Mouse (Mus musculus): Measurements from ENCODE around the gene Tmbim6. TPM values are rescaled to one million over a fixed set of nuclear protein-coding genes. Genes with fewer than 3 reads are reported as not detected.

The Tmbim6 gene
- polyA plus RNA-seq, 1 experiment from 2014 or later, result 233 TPM

GRCm38 (mm10) chr15:99431504-99431903, 38.8 kb downstream of the Tmbim6 start:
- WGBS (ENCODE audit: insufficient replicate concordance), result 50% methylated on average over 7 of the region's 7 CpGs
- Histone ChIP-seq H3K4me1 (ENCODE audit: control insufficient read depth, insufficient read depth, low read length) (peaks cover 59% of the 10 kb centered on the region), H3K9me3 (replicated peaks; ENCODE audit: control insufficient read depth, low read length) (no peaks in the 10 kb centered on the region), H3K4me2 (no peak overlapping the region), H3K36me3 (ENCODE audit: control insufficient read depth, insufficient read depth, low read length) (peaks cover 17% of the 10 kb centered on the region), H3K4me3 (ENCODE audit: low read depth, low read length) (no peak overlapping the region), H3K9ac (ENCODE audit: low read depth, low read length) (no peak overlapping the region), H3K27me3 (ENCODE audit: control insufficient read depth, insufficient read depth, low read length) (no peaks in the 10 kb centered on the region), H3K27ac (ENCODE audit: low read depth, low read length) (no peak overlapping the region)
- no peak for ATAC-seq (replicated peaks; ENCODE audit: insufficient number of reproducible peaks, low FRiP score, low TSS enrichment)

DNA sequence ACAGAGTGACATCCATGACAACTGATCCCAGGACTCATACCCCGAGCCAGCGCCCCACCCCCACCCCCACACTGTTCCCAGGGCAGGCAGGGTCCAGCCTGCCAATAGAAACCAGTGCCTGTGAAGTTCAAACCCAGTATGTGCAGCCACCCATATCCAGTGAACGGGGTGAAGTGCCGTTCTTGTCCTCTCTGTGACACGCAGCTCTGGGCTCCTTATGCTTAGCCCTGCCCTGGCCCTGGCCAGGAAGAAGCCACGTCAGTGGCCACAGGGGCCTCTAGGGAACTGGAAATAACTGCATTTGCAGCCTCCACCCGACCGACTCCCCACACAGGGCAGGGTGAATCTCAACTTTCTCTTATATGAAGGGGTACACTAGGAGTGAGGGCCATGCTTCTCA, 39.3 kb downstream of the Tmbim6 start:
- WGBS (ENCODE audit: insufficient replicate concordance), result 49% methylated on average over 8 of the region's 8 CpGs
- ATAC-seq (replicated peaks; ENCODE audit: insufficient number of reproducible peaks, low FRiP score, low TSS enrichment), result no peak
- H3K4me3 ChIP-seq (ENCODE audit: low read depth, low read length), result no peak overlapping the region
- peaks cover 12% of the 10 kb centered on the region for H3K36me3 ChIP-seq (ENCODE audit: control insufficient read depth, insufficient read depth, low read length)
- H3K4me2 ChIP-seq, result no peak overlapping the region
- H3K27ac ChIP-seq (ENCODE audit: low read depth, low read length), result no peak overlapping the region
- H3K9ac ChIP-seq (ENCODE audit: low read depth, low read length), result no peak overlapping the region
- H3K27me3 ChIP-seq (ENCODE audit: control insufficient read depth, insufficient read depth, low read length), result no peaks in the 10 kb centered on the region
- H3K9me3 ChIP-seq (replicated peaks; ENCODE audit: control insufficient read depth, low read length), result no peaks in the 10 kb centered on the region
- H3K4me1 ChIP-seq (ENCODE audit: control insufficient read depth, insufficient read depth, low read length), result peaks cover 59% of the 10 kb centered on the region

GRCm38 (mm10) chr15:99433081-99433718, 40.5 kb downstream of the Tmbim6 start:
- H3K4me2 ChIP-seq, result no peak overlapping the region
- H3K9me3 ChIP-seq (replicated peaks; ENCODE audit: control insufficient read depth, low read length), result no peaks in the 10 kb centered on the region
- H3K4me1 ChIP-seq (ENCODE audit: control insufficient read depth, insufficient read depth, low read length), result peaks cover 59% of the 10 kb centered on the region
- no peak overlapping the region for H3K9ac ChIP-seq (ENCODE audit: low read depth, low read length)
- no peak overlapping the region for H3K4me3 ChIP-seq (ENCODE audit: low read depth, low read length)
- ATAC-seq (replicated peaks; ENCODE audit: insufficient number of reproducible peaks, low FRiP score, low TSS enrichment), result no peak
- no peak overlapping the region for H3K27ac ChIP-seq (ENCODE audit: low read depth, low read length)
- no peaks in the 10 kb centered on the region for H3K27me3 ChIP-seq (ENCODE audit: control insufficient read depth, insufficient read depth, low read length)
- 85% methylated on average over 16 of the region's 16 CpGs for whole genome bisulfite sequencing (ENCODE audit: insufficient replicate concordance)
- H3K36me3 ChIP-seq (ENCODE audit: control insufficient read depth, insufficient read depth, low read length), result peaks cover 6% of the 10 kb centered on the region

DNA sequence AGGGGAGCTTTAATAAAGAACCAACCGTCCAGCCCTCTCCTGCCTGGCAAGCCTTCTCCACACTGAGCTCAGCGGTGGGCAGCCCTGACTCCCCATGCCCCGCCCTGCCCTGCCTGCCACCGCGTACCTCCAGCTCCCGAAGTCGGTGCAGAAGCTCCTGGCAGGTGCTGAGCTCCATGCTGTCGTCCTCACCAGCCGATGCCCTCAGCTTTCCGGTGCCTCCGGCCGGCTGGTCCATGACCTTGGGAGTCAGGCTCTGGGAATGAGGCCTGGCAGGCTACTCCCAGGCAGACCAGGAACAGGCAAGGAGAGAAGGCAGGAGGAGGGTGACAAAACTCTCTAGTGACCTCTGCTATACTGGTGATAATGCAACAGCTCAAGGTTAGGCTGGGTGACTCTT, 41.2 kb downstream of the Tmbim6 start:
- no peaks in the 10 kb centered on the region for H3K27me3 ChIP-seq (ENCODE audit: control insufficient read depth, insufficient read depth, low read length)
- 72% methylated on average over 12 of the region's 12 CpGs for WGBS (ENCODE audit: insufficient replicate concordance)
- no peak overlapping the region for H3K4me2 ChIP-seq
- peaks cover 55% of the 10 kb centered on the region for H3K4me1 ChIP-seq (ENCODE audit: control insufficient read depth, insufficient read depth, low read length)
- no peak overlapping the region for H3K4me3 ChIP-seq (ENCODE audit: low read depth, low read length)
- H3K36me3 ChIP-seq (ENCODE audit: control insufficient read depth, insufficient read depth, low read length), result peaks cover 2% of the 10 kb centered on the region
- no peak overlapping the region for H3K27ac ChIP-seq (ENCODE audit: low read depth, low read length)
- H3K9me3 ChIP-seq (replicated peaks; ENCODE audit: control insufficient read depth, low read length), result no peaks in the 10 kb centered on the region
- no peak overlapping the region; the same call in 1 of the 2 replicates for H3K9ac ChIP-seq (ENCODE audit: low read depth, low read length)
- no peak for ATAC-seq (replicated peaks; ENCODE audit: insufficient number of reproducible peaks, low FRiP score, low TSS enrichment)

DNA sequence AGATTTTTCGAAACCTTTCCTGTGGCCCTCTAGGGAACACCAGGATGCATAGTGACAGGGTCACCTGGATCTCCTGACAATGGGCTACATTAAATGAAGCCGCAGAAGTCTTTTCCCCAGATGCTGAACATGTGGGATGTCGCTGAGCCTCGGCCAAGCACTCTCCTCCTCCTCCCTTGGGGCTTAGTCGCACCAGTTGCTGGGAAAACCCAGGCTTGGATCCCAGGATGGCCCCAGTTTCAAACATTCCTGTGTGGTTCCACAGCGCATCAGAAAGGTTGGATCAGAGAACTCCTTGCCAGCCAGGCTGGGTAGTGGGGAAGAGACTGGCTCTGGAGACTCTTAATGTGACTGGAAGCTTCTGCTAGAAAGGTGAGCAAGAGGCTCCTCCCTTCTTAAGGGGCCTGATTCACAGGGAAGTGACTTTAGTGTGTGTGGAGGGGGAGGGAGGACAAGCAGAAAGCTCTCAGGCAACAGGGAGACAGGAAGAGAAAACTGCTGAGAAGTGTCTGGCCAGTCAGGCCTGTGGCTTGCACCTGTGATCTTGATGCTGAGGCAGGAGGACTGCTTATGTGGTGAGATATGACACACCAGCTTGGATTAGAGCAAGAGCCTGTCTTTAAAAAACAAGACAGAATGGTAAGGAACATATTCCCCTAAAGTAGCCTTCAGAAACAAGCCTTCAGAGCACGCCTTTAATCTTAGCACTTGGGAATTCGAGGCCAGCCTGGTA, 46.5 kb downstream of the Tmbim6 start:
- no peak overlapping the region for H3K4me2 ChIP-seq
- H3K9me3 ChIP-seq (replicated peaks; ENCODE audit: control insufficient read depth, low read length), result no peaks in the 10 kb centered on the region
- no peak for ATAC-seq (replicated peaks; ENCODE audit: insufficient number of reproducible peaks, low FRiP score, low TSS enrichment)
- H3K4me3 ChIP-seq (ENCODE audit: low read depth, low read length), result no peak overlapping the region
- 0 out of 2 replicates have a peak, but pooled peaks cover 2% of the 10 kb centered on the region for H3K36me3 ChIP-seq (ENCODE audit: control insufficient read depth, insufficient read depth, low read length)
- WGBS (ENCODE audit: insufficient replicate concordance), result 74% methylated on average over 8 of the region's 8 CpGs
- H3K9ac ChIP-seq (ENCODE audit: low read depth, low read length), result no peak overlapping the region
- H3K27ac ChIP-seq (ENCODE audit: low read depth, low read length), result no peak overlapping the region
- H3K27me3 ChIP-seq (ENCODE audit: control insufficient read depth, insufficient read depth, low read length), result no peaks in the 10 kb centered on the region
- peaks cover 42% of the 10 kb centered on the region for H3K4me1 ChIP-seq (ENCODE audit: control insufficient read depth, insufficient read depth, low read length)

- no peak overlapping the region for H3K4me2 ChIP-seq
- H3K9ac ChIP-seq (ENCODE audit: low read depth, low read length), result no peak overlapping the region
- no peaks in the 10 kb centered on the region for H3K27me3 ChIP-seq (ENCODE audit: control insufficient read depth, insufficient read depth, low read length)
- H3K4me1 ChIP-seq (ENCODE audit: control insufficient read depth, insufficient read depth, low read length), result peaks cover 31% of the 10 kb centered on the region
- no peaks in the 10 kb centered on the region for H3K9me3 ChIP-seq (replicated peaks; ENCODE audit: control insufficient read depth, low read length)
- H3K27ac ChIP-seq (ENCODE audit: low read depth, low read length), result peak overlapping the region; percentile 23
- no peak; the same call in 1 of the 2 replicates for ATAC-seq (replicated peaks; ENCODE audit: insufficient number of reproducible peaks, low FRiP score, low TSS enrichment)
- 0 out of 2 replicates have a peak, but pooled peaks cover 2% of the 10 kb centered on the region for H3K36me3 ChIP-seq (ENCODE audit: control insufficient read depth, insufficient read depth, low read length)
- no peak overlapping the region for H3K4me3 ChIP-seq (ENCODE audit: low read depth, low read length)
- 39% methylated on average over 2 of the region's 2 CpGs for WGBS (ENCODE audit: insufficient replicate concordance)
Observed at GRCm38 (mm10) chr15:99440112-99440815, 47.6 kb downstream of the Tmbim6 start.

DNA sequence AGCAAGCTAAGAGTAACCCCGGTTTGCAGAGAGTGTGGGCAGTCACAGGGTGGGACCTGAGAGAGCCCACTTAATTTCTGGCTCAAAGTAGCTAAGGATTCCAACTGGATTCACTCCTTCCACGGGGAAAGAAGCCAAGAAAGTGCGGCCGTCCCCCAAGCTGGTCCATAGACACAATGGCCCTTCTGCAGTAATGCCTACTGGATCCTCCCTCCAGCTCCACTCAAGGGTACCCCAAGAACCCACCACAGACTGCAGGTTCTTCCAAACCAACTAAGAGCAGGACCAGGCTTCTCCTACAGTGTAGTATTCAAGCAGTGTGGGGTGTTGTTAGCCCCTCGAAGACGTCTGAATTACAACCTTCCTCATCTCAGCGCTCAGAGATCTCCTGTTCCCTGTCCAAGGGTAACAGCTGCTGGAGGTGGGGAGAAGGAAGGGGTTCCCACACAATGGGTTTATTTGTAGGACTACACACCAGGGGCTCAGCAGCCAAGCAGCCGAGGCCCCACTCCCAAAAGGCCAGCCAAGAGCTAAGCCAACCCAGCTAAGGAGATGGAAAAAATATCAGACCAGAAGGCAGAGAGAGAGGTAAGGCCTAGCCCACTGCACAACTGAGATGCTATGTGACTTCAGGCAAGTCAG, 48.3 kb downstream of the Tmbim6 start:
- Histone ChIP-seq H3K27ac (ENCODE audit: low read depth, low read length) (peak overlapping the region; percentile 23), H3K4me2 (no peak overlapping the region), H3K4me1 (ENCODE audit: control insufficient read depth, insufficient read depth, low read length) (peaks cover 27% of the 10 kb centered on the region), H3K9ac (ENCODE audit: low read depth, low read length) (no peak overlapping the region), H3K27me3 (ENCODE audit: control insufficient read depth, insufficient read depth, low read length) (no peaks in the 10 kb centered on the region), H3K4me3 (ENCODE audit: low read depth, low read length) (no peak overlapping the region), H3K9me3 (replicated peaks; ENCODE audit: control insufficient read depth, low read length) (no peaks in the 10 kb centered on the region), H3K36me3 (ENCODE audit: control insufficient read depth, insufficient read depth, low read length) (0 out of 2 replicates have a peak, but pooled peaks cover 2% of the 10 kb centered on the region)
- no peak for ATAC-seq (replicated peaks; ENCODE audit: insufficient number of reproducible peaks, low FRiP score, low TSS enrichment)
- 50% methylated on average over 8 of the region's 8 CpGs for WGBS (ENCODE audit: insufficient replicate concordance)

GRCm38 (mm10) chr15:99442358-99442757, 49.7 kb downstream of the Tmbim6 start:
- WGBS (ENCODE audit: insufficient replicate concordance), result 70% methylated on average over 7 of the region's 7 CpGs
- ATAC-seq (replicated peaks; ENCODE audit: insufficient number of reproducible peaks, low FRiP score, low TSS enrichment), result no peak
- H3K27me3 ChIP-seq (ENCODE audit: control insufficient read depth, insufficient read depth, low read length), result no peaks in the 10 kb centered on the region

More at GRCm38 (mm10) chr15:99442358-99442757, 49.7 kb downstream of the Tmbim6 start:
- Histone ChIP-seq H3K9ac (ENCODE audit: low read depth, low read length) (no peak overlapping the region), H3K9me3 (replicated peaks; ENCODE audit: control insufficient read depth, low read length) (no peaks in the 10 kb centered on the region), H3K4me3 (ENCODE audit: low read depth, low read length) (no peak overlapping the region), H3K4me2 (no peak overlapping the region), H3K4me1 (ENCODE audit: control insufficient read depth, insufficient read depth, low read length) (peaks cover 25% of the 10 kb centered on the region), H3K27ac (ENCODE audit: low read depth, low read length) (no peak overlapping the region), H3K36me3 (ENCODE audit: control insufficient read depth, insufficient read depth, low read length) (0 out of 2 replicates have a peak, but pooled peaks cover 2% of the 10 kb centered on the region)
